Mouse (Mus musculus): Measurements from ENCODE around the gene Polr2l.

Gene Polr2l

DNA sequence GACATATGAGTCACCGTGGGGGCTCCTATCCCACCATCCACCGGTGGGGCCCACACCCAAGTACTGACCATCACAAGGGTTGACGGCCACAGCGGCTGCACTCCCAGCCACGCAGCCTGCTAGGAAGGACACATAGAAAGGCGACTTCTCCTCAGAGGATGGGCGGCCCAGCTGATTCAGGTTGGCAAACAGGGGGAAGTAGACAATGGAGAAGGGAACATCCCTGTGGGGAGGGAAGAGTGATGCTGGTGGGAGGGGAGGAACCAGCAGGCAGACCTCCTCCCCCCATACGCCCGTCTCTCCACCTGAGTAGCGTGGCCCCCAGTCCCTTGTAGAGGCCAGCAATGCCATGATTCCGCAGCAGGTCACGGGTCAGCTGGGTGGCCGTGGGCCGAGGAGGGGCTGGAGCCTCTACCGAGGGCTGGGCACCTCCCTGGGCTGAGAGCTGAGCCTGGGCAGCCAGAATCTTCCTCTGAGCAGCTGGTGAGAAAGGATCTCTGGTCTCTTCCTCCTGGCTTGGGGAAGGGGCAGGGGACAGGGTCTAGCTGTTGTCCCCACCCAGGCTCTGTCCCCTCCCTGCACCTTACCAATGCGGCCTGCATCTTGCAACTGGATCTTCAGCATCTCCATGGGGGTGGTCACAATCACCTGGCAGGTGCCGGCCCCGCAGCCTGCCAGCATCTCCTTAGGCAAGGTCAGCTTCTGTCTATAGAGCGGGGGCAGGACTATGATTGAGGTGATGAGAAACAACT, 43.3 kb downstream of the Polr2l start:
- no peak for DNase-seq

DNA sequence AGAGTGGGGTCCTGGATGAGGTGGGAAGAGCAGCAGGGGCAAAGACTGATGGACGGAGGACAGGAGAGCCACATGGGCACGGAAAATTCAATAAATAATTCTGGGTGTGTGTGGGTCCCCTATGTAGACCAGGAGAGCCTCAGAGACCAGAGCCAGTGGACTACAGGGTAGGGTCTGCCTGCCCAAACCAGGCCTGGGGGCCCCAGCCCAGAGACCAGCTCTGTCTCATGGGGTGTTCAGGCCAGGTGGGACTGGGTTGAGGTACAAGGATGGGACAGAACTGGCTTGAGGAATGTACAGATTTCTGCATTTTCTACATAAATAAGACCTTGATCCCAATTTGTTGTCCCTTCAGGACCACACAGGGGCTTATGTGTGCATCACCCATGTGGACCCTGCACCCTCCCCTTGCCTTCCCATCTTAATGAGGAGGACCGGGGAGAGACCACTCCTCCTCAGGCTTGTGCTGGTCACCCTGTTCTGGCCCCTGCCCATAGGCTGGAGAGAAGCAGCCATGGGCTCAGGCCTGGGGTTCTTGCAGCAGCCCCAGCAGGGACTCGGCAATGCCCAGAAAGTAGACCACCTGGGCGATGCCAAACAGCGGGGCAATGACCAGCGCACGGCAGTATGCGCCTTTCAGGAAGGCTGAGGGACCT, 44.2 kb downstream of the Polr2l start:
- DNase-seq, result no peak

DNA sequence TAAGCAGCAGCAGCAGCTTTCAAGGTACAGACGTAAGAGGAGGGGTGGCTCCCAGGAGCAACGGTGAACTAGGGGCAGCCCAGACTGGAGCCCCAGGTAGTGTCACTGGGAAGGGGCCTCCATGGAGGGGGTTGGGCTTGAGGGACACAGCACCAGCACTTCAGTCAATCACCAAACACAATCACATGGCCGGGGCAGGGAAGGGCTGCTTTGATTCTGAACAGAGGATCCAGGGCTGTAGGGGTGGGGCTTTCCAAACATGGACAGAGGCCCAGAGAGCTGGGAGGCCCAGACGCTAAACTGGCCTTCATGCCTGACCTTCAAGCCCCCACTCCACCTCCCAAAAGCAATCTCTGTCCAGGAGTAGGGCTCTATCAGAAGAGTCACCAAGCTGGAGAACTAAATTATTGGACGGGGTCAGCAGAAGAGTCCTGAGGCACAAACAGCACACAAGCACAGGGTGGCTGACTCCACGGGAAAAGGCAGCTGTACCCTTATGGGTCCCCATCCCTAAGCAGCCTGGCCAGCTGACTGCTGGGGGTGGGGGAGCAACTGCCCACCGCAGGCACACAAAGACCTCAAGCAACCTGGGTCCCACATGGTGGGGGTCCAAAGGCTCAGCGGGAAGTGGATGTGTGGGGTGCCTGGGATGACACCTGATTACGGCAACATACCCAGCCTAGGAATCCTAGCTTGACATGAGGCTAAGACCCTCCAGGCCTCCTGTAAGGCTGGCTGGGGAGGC, 44.9 kb downstream of the Polr2l start:
- no peak for DNase-seq

DNA sequence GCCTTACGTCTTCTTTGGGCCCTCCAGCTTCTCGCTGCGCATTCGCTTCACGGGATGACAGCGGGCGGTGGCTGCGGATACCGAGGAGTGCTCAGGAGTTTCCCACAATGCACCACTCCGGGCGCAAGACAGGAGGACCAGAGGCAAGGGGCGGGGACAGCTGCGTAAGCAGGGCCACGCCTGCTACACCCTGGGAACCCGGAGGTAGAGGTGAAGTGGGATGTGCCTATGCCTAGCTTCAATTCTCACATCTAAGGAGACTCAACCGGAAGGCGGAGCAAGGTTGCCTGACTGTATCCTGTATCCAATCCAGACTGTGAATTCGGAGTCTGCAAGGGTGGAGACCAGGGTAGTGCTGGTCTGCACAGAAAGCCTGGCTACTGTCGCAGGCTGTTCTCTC, 45.6 kb downstream of the Polr2l start, which contains the start of gene Cend1:
Cend1 (minus strand) TSS at position 182 of the 400 bp plus-strand sequence.
- peak; percentile 62 for DNase-seq

DNA sequence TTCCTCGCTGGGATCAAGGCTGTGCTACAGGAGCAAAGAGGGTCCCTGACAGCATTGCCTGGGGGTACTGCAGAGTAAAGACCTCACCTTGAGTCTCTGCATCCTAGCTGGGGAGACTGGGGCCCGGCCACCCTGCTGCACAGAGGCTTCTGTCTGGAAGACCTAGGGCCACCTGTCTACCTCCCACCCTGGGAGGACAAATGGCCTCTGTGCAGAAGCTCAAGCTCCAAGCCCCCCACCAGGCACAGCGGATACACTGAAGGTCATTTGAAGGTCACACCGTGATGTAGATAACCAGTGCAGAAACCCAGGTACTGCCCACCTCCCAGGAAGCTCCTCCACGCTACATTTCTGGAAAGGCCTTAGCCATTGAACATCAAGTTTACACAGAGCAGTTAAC, 46.2 kb downstream of the Polr2l start:
- DNase-seq, result no peak

DNA sequence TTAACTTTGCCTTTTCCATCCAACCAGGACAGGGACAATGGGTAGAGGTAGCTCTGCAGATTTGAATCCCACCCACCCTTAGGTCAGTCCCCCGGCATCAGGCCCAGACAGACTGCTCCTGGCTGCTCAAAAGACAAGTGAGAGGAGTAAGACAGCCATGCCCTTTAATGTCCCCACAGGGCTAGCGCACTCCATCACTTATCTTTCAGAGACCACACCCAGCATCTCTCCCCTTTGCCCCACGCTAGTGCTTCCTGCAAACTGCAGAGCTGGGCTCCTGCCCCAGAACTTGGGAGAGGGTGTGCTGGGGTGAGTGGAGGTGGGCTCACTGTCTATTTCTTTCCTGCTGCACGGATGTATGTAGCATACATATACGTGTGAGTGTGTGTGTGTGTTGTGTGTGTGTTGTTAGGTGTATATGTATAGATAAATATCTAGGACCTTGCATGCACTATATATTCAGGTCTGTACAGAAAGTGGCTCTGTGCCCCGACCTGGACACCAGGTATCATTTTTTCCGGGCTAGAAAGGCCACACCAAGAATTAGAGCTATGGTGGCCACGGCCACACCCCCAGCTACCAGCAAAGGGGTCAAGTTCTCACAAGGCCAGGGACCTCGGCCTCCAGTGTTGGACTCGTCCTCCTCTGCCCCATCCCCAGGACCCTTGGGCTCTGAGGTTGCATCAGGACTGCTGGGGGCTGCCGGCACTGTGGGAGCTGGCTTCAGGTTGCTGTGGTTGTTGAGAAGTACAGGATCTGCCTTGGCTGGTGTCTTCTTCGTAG, 47.8 kb downstream of the Polr2l start:
- DNase-seq, result no peak

DNA sequence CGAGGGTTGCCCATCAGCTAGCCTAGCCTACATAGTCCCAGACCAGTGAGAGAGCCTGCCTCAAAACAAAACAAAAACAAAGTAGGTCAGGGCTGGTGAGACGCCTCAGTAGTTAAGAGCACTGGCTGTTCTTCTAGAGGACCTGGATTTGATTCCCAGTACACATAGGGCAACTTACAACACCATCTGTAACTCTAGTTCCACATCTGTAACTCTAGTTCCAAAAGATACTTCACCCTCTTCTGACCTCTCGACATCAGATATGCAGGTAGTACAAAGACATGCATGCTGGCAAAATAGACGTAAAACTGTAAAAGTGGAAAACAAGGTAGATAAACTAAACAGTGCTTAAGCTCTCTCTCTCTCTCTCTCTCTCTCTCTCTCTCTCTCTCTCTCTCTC, 51.1 kb downstream of the Polr2l start:
- no peak for DNase-seq
